In the genomic region with DNA sequence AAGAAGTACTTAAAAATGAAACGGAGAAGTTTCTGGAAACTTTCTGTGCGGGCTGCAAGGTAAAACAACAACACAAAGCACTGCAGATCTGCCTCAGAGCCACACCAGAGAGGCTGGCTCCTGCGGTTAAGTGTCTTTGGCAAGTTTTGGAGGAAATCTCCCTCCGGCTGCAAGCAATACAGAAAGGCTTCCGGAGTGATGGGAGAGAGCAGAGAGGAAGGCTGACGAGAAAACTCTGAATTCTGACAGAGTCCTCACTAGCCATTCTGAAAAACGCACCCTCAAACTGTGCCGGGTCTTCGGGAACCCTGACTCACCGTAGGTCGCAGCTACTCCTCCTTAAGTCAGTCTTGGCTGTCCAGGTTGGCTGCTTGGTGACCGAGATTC, we compare ENCODE assay signal across 8 mouse cellular contexts. TPM values are rescaled to one million over a fixed set of nuclear protein-coding genes. Genes with fewer than 3 reads are reported as not detected.
A peak's percentile ranks its signal among the peaks of the same experiment; 100 is the strongest.
DNase-seq lines count a peak whose midpoint lies in the region; ATAC-seq and TF ChIP-seq lines count a peak whose summit lies in the region.

No protein-coding gene starts in this region.

- TF ChIP-seq POLR2A in myocyte (IDR thresholded peaks at IDR 0.05; ENCODE audit: insufficient read length, low read depth) = no peak

- peak overlapping the region; percentile 64 for H3K27ac ChIP-seq in heart, embryonic 15.5 days
- H3K27ac ChIP-seq in liver, embryonic 11.5 days (ENCODE audit: low read depth, low read length) = no peak overlapping the region; the same call in 1 of the 2 replicates

- no peak overlapping the region for H3ac ChIP-seq in myocyte (ENCODE audit: control insufficient read depth, insufficient read length)

- H3K79me2 ChIP-seq in myocyte (ENCODE audit: control insufficient read depth, insufficient read depth) = no peaks in the 10 kb centered on the region

- WGBS in heart, embryonic 15.5 days = 1% methylated on average over 12 of the region's 12 CpGs
- 2% methylated on average over 12 of the region's 12 CpGs for WGBS in liver, embryonic 11.5 days

- H3K27me3 ChIP-seq in heart, embryonic 15.5 days = no peaks in the 10 kb centered on the region
- H3K27me3 ChIP-seq in liver, embryonic 11.5 days (replicated peaks; ENCODE audit: control insufficient read depth, insufficient read depth, low read length) = no peaks in the 10 kb centered on the region
- no peaks in the 10 kb centered on the region for H3K27me3 ChIP-seq in myocyte (ENCODE audit: control insufficient read depth, insufficient read depth, insufficient read length)

- no peaks in the 10 kb centered on the region for H3K36me3 ChIP-seq in heart, embryonic 15.5 days
- no peaks in the 10 kb centered on the region for H3K36me3 ChIP-seq in liver, embryonic 11.5 days (ENCODE audit: control insufficient read depth, insufficient read depth, low read length)
- H3K36me3 ChIP-seq in myocyte (ENCODE audit: control insufficient read depth, insufficient read depth) = no peaks in the 10 kb centered on the region

- peak overlapping the region; percentile 97 for H3K4me2 ChIP-seq in heart, embryonic 15.5 days
- H3K4me2 ChIP-seq in liver, embryonic 11.5 days = peak overlapping the region; percentile 97
- peak overlapping the region; percentile 89 for H3K4me2 ChIP-seq in myocyte (ENCODE audit: low read depth)

- intact Hi-C loops in left cerebral cortex, postnatal 14 days (cut with DNase I) = no loop called here

- H3K9ac ChIP-seq in heart, embryonic 15.5 days = peak overlapping the region; percentile 63
- peak overlapping the region; percentile 75 for H3K9ac ChIP-seq in liver, embryonic 11.5 days (ENCODE audit: low read depth, low read length)

- peak overlapping the region; percentile 71 for H3K4me3 ChIP-seq in heart, embryonic 15.5 days
- peak overlapping the region; percentile 65 for H3K4me3 ChIP-seq in liver, embryonic 11.5 days (ENCODE audit: low read depth, low read length)
- peak overlapping the region; percentile 25 for H3K4me3 ChIP-seq in myocyte

- ATAC-seq in heart, embryonic 15.5 days (replicated peaks; ENCODE audit: insufficient number of reproducible peaks, insufficient read depth, low FRiP score, low read depth) = no peak
- peak; percentile 41; the same call in 1 of the 2 replicates for ATAC-seq in liver, embryonic 11.5 days (replicated peaks; ENCODE audit: low FRiP score)

- H3K9me3 ChIP-seq in heart, embryonic 15.5 days (replicated peaks) = no peaks in the 10 kb centered on the region
- H3K9me3 ChIP-seq in liver, embryonic 11.5 days (ENCODE audit: control insufficient read depth, low read length) = no peaks in the 10 kb centered on the region

- peak; percentile 13 for DNase-seq in ovary, postnatal 36 days (ENCODE audit: low spot score)
- DNase-seq in ovary, postnatal 14 days (ENCODE audit: low spot score) = no peak
- peak; percentile 13 for DNase-seq in brain, adult 2 months (ENCODE audit: low read depth, low spot score)
- DNase-seq in liver, embryonic 11.5 days (ENCODE audit: low spot score) = peak; percentile 39
- no peak for DNase-seq in left cerebral cortex, postnatal 14 days (ENCODE audit: low spot score in 2 of 2)
- no peak for DNase-seq in layer of hippocampus, postnatal 14 days (ENCODE audit: low spot score in 2 of 2)

- H3K4me1 ChIP-seq in heart, embryonic 15.5 days (replicated peaks) = peaks cover 9% of the 10 kb centered on the region
- peaks cover 8% of the 10 kb centered on the region for H3K4me1 ChIP-seq in liver, embryonic 11.5 days (replicated peaks; ENCODE audit: control insufficient read depth, insufficient read depth, low read length)

TF ChIP-seq in myocyte, 11 proteins besides CTCF, POLR2A, EP300 and RAD21:
- TF ChIP-seq TCF3 (IDR thresholded peaks at IDR 0.05; ENCODE audit: insufficient read length, low read depth) (no peak), MYOD1 (IDR thresholded peaks at IDR 0.05; ENCODE audit: control insufficient read depth in 1 of 3, insufficient read length in 2 of 3, low read depth in 2 of 3) (no peak), TCF12 (IDR thresholded peaks at IDR 0.05; ENCODE audit: insufficient read depth, poor library complexity, severe bottlenecking) (no peak), MYOG (IDR thresholded peaks at IDR 0.05; ENCODE audit: control insufficient read depth in 1 of 3, insufficient read depth in 1 of 3, insufficient read length in 2 of 3, low read depth in 2 of 3) (no peak), CEBPB (IDR thresholded peaks at IDR 0.05; ENCODE audit: insufficient read depth, poor library complexity, severe bottlenecking) (no peak), SRF (IDR thresholded peaks at IDR 0.05; ENCODE audit: control insufficient read depth, insufficient read length, low read depth) (no peak)

RNA-seq across cellular contexts. Expression of gene Nup153, which starts 8.7 kb away (rescaled TPM):
- 10.3 and 14.3 TPM in 2 replicates for polyA plus RNA-seq in heart, embryonic 15.5 days (2015; fragmentation: Nextera tagmentation; extraction: Ambion mirVana)
- 41.6 and 42.1 TPM in 2 replicates for polyA plus RNA-seq in liver, embryonic 11.5 days (2014; fragmentation: Nextera tagmentation; extraction: Ambion mirVana)
- polyA plus RNA-seq in myocyte (2012; fragmentation: generic; extraction: Trizol) = 11.6 TPM
- 10 to 100 TPM; 43.7 to 60.4 TPM for total RNA-seq in left cerebral cortex, postnatal 14 days (2021)
- 10 to 100 TPM; 41.5 to 51.7 TPM for total RNA-seq in layer of hippocampus, postnatal 14 days (2021)

Comparison
In these comparisons a context has a peak if more than half of its experiments do, and no peak if none do; other contexts are left out.
1. DNase-seq: peak in ovary, postnatal 36 days (single experiment), brain, adult 2 months (single experiment) and liver, embryonic 11.5 days (single experiment); none in ovary, postnatal 14 days (single experiment), left cerebral cortex, postnatal 14 days (0 of 2) and layer of hippocampus, postnatal 14 days (0 of 2).
2. Peak in every context shown above with its lines, with median percentiles within 50 percentile points of each other: H3K4me2 ChIP-seq and H3K4me3 ChIP-seq.